Mouse (Mus musculus) liver, embryonic 14.5 days (tissue): ENCODE results near the gene Dynlt1c.
"Not testable (repeated sequence)": the region's sequence is repeated elsewhere in the genome, so short reads cannot be mapped to it uniquely, and the experiment has no call there.

Experiments
- CTCF ChIP-seq: IDR thresholded peaks from 2 replicates; pipeline ENCODE4 v1.5.1; 2016; ENCODE audit warnings: antibody characterized with exemption, low read depth, control low read depth
- EP300 ChIP-seq: IDR thresholded peaks from 2 replicates; pipeline ENCODE4 v1.6.1; 2016; ENCODE audit warnings: antibody characterized with exemption, low read depth

GRCm38 (mm10) chr17:6572202-6572601 lies 29.3 kb upstream of the Dynlt1c start:
- not testable (repeated sequence) for TF ChIP-seq CTCF, EP300
